Mouse (Mus musculus) layer of hippocampus, adult 2 months (tissue): Measurements from ENCODE around the gene Eva1a. TPM values are rescaled to one million over a fixed set of nuclear protein-coding genes. Genes with fewer than 3 reads are reported as not detected.
A peak's percentile ranks its signal among the peaks of the same experiment; 100 is the strongest.

ENCODE experiments used
- DNase-seq, 2 experiments: peaks; one replicate each; pipeline ENCODE4 v3.0.0; 2022; ENCODE audit warnings: low spot score in 2 of 2
- H3K27ac ChIP-seq: fragments of 200-600 bp; 2 replicates; pipeline ENCODE4 v1.8.1; 2022
- H3K4me3 ChIP-seq: fragments of 200-600 bp; 2 replicates; pipeline ENCODE4 v1.8.1; 2022; ENCODE audit warnings: mild to moderate bottlenecking
- CTCF ChIP-seq: fragments of 200-600 bp; conservative IDR thresholded peaks from 2 replicates; pipeline ENCODE4 v1.8.1; 2022; ENCODE audit warnings: antibody characterized with exemption, mild to moderate bottlenecking, moderate library complexity
- total RNA-seq, 2 experiments: library from RNA; stranded (reverse); gene quantifications; 2 replicates each; pipeline ENCODE4 v1.2.3; 2021

The Eva1a gene
- total RNA-seq, 2 experiments from 2014 or later, result 15.3 to 16.8 TPM

GRCm38 (mm10) chr6:82044509-82044908 is 3.7 kb downstream of the Eva1a start:
- TF ChIP-seq CTCF, result no peak
- Histone ChIP-seq H3K27ac (peak overlapping the region; percentile 91; the same call in 1 of the 2 replicates), H3K4me3 (peak overlapping the region; percentile 63; the same call in 1 of the 2 replicates)
- no peak for DNase-seq

GRCm38 (mm10) chr6:82047977-82048376 is 7.1 kb downstream of the Eva1a start:
- H3K4me3 ChIP-seq, result no peak overlapping the region
- TF ChIP-seq CTCF, result no peak
- H3K27ac ChIP-seq, result no peak overlapping the region; the same call in 1 of the 2 replicates

GRCm38 (mm10) chr6:82050201-82050600 is 9.4 kb downstream of the Eva1a start:
- TF ChIP-seq CTCF, result no peak
- DNase-seq, result peak; percentile 27 to 28
- H3K27ac ChIP-seq, result peak overlapping the region; percentile 79

More at GRCm38 (mm10) chr6:82047977-82048376, 7.1 kb downstream of the Eva1a start:
- DNase-seq, result no peak

GRCm38 (mm10) chr6:82051569-82051968 is 10.7 kb downstream of the Eva1a start:
- Histone ChIP-seq H3K27ac (peak overlapping the region; percentile 14; the same call in 1 of the 2 replicates), H3K4me3 (no peak overlapping the region)
- no peak for TF ChIP-seq CTCF
- DNase-seq, result no peak

More at GRCm38 (mm10) chr6:82050201-82050600, 9.4 kb downstream of the Eva1a start:
- no peak overlapping the region for H3K4me3 ChIP-seq

GRCm38 (mm10) chr6:82052047-82052725 is 11.3 kb downstream of the Eva1a start:
- no peak for TF ChIP-seq CTCF
- DNase-seq, result no peak
- Histone ChIP-seq H3K27ac (peak overlapping the region; percentile 39), H3K4me3 (no peak overlapping the region)

- no peak for DNase-seq
- Histone ChIP-seq H3K4me3 (no peak overlapping the region), H3K27ac (peak overlapping the region; percentile 39)
- no peak for TF ChIP-seq CTCF
Observed at GRCm38 (mm10) chr6:82052726-82053118, 11.9 kb downstream of the Eva1a start.

- TF ChIP-seq CTCF, result peak; percentile 67
- H3K4me3 ChIP-seq, result no peak overlapping the region
- H3K27ac ChIP-seq, result no peak overlapping the region
- DNase-seq, result no peak
Observed at GRCm38 (mm10) chr6:82054854-82055253, 14.0 kb downstream of the Eva1a start.

- no peak for TF ChIP-seq CTCF
- no peak overlapping the region for H3K27ac ChIP-seq
- DNase-seq, result no peak
- no peak overlapping the region for H3K4me3 ChIP-seq
Observed at GRCm38 (mm10) chr6:82059896-82060295, 19.1 kb downstream of the Eva1a start.

GRCm38 (mm10) chr6:82065230-82065629 is 24.4 kb downstream of the Eva1a start:
- no peak for TF ChIP-seq CTCF
- Histone ChIP-seq H3K27ac (no peak overlapping the region), H3K4me3 (no peak overlapping the region)
- no peak for DNase-seq

- H3K27ac ChIP-seq, result no peak overlapping the region
- H3K4me3 ChIP-seq, result no peak overlapping the region
- DNase-seq, result no peak
- TF ChIP-seq CTCF, result no peak
Observed at GRCm38 (mm10) chr6:82066515-82067081, 25.8 kb downstream of the Eva1a start.

GRCm38 (mm10) chr6:82070459-82070858 is 29.6 kb downstream of the Eva1a start:
- H3K27ac ChIP-seq, result no peak overlapping the region

GRCm38 (mm10) chr6:82073011-82073410 is 32.2 kb downstream of the Eva1a start:
- Histone ChIP-seq H3K4me3 (no peak overlapping the region), H3K27ac (peak overlapping the region; percentile 75; the same call in 1 of the 2 replicates)
- DNase-seq, result peak; percentile 44 to 46
- no peak for TF ChIP-seq CTCF

More at GRCm38 (mm10) chr6:82070459-82070858, 29.6 kb downstream of the Eva1a start:
- no peak for TF ChIP-seq CTCF
- H3K4me3 ChIP-seq, result no peak overlapping the region
- DNase-seq, result no peak

- Histone ChIP-seq H3K4me3 (no peak overlapping the region), H3K27ac (peak overlapping the region; percentile 75)
- no peak for DNase-seq
- TF ChIP-seq CTCF, result no peak
Observed at GRCm38 (mm10) chr6:82073567-82073966, 32.7 kb downstream of the Eva1a start.

- Histone ChIP-seq H3K4me3 (no peak overlapping the region), H3K27ac (no peak overlapping the region)
- DNase-seq, result no peak
- no peak for TF ChIP-seq CTCF
Observed at GRCm38 (mm10) chr6:82076364-82076763, 35.5 kb downstream of the Eva1a start.
